Comparison of ENCODE assay signal across 10 mouse cellular contexts in the genomic region with DNA sequence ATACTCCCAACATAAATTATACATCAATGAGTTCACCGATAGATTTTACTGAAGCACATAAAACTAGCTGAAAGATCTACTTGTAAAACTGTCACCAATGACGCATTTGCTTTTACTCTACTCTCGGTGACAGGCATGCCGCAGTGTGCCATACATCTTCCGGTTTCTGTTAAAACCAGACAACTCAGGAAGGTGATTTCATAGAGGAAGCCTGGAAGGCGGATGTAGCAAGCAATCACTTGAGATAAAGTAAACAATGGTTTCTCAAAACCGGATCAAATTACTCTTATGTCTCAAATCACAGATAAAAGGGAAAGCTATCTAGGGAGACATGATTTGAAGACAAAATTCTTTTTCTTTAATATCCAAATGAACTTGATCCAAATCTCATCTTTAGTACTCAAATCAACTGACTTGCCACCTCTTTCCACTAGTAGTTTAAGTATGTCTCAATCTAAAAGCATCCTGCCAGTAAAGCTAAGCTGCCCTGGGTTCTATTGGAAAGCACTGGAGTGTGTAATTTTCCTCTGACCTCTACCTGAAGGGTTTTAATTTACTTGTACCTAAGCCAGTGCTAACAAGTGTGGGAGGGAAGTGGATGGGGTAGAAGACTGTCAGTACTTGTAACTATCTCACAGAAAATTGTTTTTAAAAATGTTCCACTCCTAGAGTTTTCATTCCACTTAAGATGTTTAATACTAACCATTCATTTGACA.
DNase-seq lines count a peak whose midpoint lies in the region; ATAC-seq lines count a peak whose summit lies in the region.
"Had no signal": no experiment of that assay in that cellular context is flagged by ENCODE, and none has a peak within 500 bp of the region (broad histone marks: within the 10 kb centered on the region; RNA-seq: fewer than 3 reads in every experiment).

No protein-coding gene starts in this region.

- H3K9ac ChIP-seq in embryonic facial prominence, embryonic 11.5 days (replicated peaks; ENCODE audit: low read length) = no peak overlapping the region
- no peak overlapping the region for H3K9ac ChIP-seq in hindbrain, embryonic 13.5 days

- 51% methylated on average over 7 of the region's 7 CpGs for WGBS in embryonic facial prominence, embryonic 11.5 days
- WGBS in embryonic facial prominence, embryonic 10.5 days = 50% methylated on average over 7 of the region's 7 CpGs
- WGBS in hindbrain, embryonic 13.5 days = 73% methylated on average over 7 of the region's 7 CpGs

- no peaks in the 10 kb centered on the region for H3K27me3 ChIP-seq in embryonic facial prominence, embryonic 11.5 days (ENCODE audit: control insufficient read depth, insufficient read depth, low read length)
- no peaks in the 10 kb centered on the region for H3K27me3 ChIP-seq in embryonic facial prominence, embryonic 10.5 days (replicated peaks; ENCODE audit: low read depth, poor library complexity, severe bottlenecking)
- no peaks in the 10 kb centered on the region for H3K27me3 ChIP-seq in hindbrain, embryonic 13.5 days

- no peaks in the 10 kb centered on the region for H3K9me3 ChIP-seq in embryonic facial prominence, embryonic 11.5 days (replicated peaks; ENCODE audit: control insufficient read depth, low read length)
- no peaks in the 10 kb centered on the region for H3K9me3 ChIP-seq in embryonic facial prominence, embryonic 10.5 days
- H3K9me3 ChIP-seq in hindbrain, embryonic 13.5 days = no peaks in the 10 kb centered on the region

- DNase-seq in embryonic facial prominence, embryonic 11.5 days (ENCODE audit: low spot score) = peak; percentile 39
- DNase-seq in embryonic facial prominence, embryonic 10.5 days (ENCODE audit: low spot score) = no peak
- peak; percentile 85 for DNase-seq in induced T-regulatory cell, adult 2 months (ENCODE audit: low read depth)
- DNase-seq in urinary bladder, adult 18-20 months (ENCODE audit: low spot score in 2 of 2) = no peak
- DNase-seq in frontal cortex, postnatal 36 days (ENCODE audit: low spot score in 2 of 2) = no peak
- DNase-seq: adrenal gland, postnatal 14 days had no signal

- ATAC-seq in embryonic facial prominence, embryonic 11.5 days (replicated peaks; ENCODE audit: insufficient number of reproducible peaks, low FRiP score, low TSS enrichment, low read depth) = no peak
- peak; percentile 98 for ATAC-seq in CD4-positive, CD25-positive, alpha-beta regulatory T cell, adult 4 months
- ATAC-seq in megakaryocyte, adult 5-6 weeks (ENCODE audit: poor library complexity, severe bottlenecking) = peak; percentile 95
- ATAC-seq in hindbrain, embryonic 13.5 days (ENCODE audit: low FRiP score) = no peak
- ATAC-seq: forebrain, embryonic 14.5 days had no signal

- H3K36me3 ChIP-seq in embryonic facial prominence, embryonic 11.5 days (replicated peaks; ENCODE audit: control insufficient read depth, insufficient read depth, low read depth, low read length) = no peaks in the 10 kb centered on the region
- no peaks in the 10 kb centered on the region for H3K36me3 ChIP-seq in embryonic facial prominence, embryonic 10.5 days (replicated peaks)
- H3K36me3 ChIP-seq in hindbrain, embryonic 13.5 days = no peaks in the 10 kb centered on the region

- H3K4me3 ChIP-seq in embryonic facial prominence, embryonic 11.5 days (ENCODE audit: low read depth, low read length) = no peak overlapping the region
- no peak overlapping the region for H3K4me3 ChIP-seq in embryonic facial prominence, embryonic 10.5 days
- H3K4me3 ChIP-seq in hindbrain, embryonic 13.5 days = no peak overlapping the region

- H3K4me2 ChIP-seq in embryonic facial prominence, embryonic 11.5 days (ENCODE audit: low read depth, low read length) = no peak overlapping the region
- H3K4me2 ChIP-seq in hindbrain, embryonic 13.5 days = no peak overlapping the region

- H3K4me1 ChIP-seq in embryonic facial prominence, embryonic 11.5 days (ENCODE audit: control insufficient read depth, insufficient read depth, low read length) = no peaks in the 10 kb centered on the region
- H3K4me1 ChIP-seq in embryonic facial prominence, embryonic 10.5 days = peaks cover 15% of the 10 kb centered on the region
- H3K4me1 ChIP-seq in hindbrain, embryonic 13.5 days (replicated peaks) = no peaks in the 10 kb centered on the region

- no peak overlapping the region for H3K27ac ChIP-seq in embryonic facial prominence, embryonic 11.5 days (replicated peaks; ENCODE audit: low read depth, low read length)
- H3K27ac ChIP-seq in embryonic facial prominence, embryonic 10.5 days (replicated peaks) = no peak overlapping the region
- H3K27ac ChIP-seq in hindbrain, embryonic 13.5 days = no peak overlapping the region

Comparison
In these comparisons a context has a peak if more than half of its experiments do, and no peak if none do; other contexts are left out.
1. DNase-seq: peak in embryonic facial prominence, embryonic 11.5 days (single experiment) and induced T-regulatory cell, adult 2 months (single experiment); none in embryonic facial prominence, embryonic 10.5 days (single experiment), urinary bladder, adult 18-20 months (0 of 2) and frontal cortex, postnatal 36 days (0 of 2).
2. ATAC-seq: peak in CD4-positive, CD25-positive, alpha-beta regulatory T cell, adult 4 months (single experiment) and megakaryocyte, adult 5-6 weeks (single experiment); none in embryonic facial prominence, embryonic 11.5 days (single experiment) and hindbrain, embryonic 13.5 days (single experiment).